Mouse (Mus musculus) brain, embryonic 18.5 days (tissue): ENCODE data around the gene AC109138.7.
"Not testable (repeated sequence)": the region's sequence is repeated elsewhere in the genome, so short reads cannot be mapped to it uniquely, and the experiment has no call there.

ENCODE experiments used
- DNase-seq: peaks from one replicate; pipeline ENCODE4 v3.0.0-alpha.2; 2012; ENCODE audit warnings: low read depth, low spot score

Gene AC109138.7

GRCm38 (mm10) chr19:4247010-4247409 lies 32.9 kb downstream of the AC109138.7 start:
- no peak for DNase-seq

DNA sequence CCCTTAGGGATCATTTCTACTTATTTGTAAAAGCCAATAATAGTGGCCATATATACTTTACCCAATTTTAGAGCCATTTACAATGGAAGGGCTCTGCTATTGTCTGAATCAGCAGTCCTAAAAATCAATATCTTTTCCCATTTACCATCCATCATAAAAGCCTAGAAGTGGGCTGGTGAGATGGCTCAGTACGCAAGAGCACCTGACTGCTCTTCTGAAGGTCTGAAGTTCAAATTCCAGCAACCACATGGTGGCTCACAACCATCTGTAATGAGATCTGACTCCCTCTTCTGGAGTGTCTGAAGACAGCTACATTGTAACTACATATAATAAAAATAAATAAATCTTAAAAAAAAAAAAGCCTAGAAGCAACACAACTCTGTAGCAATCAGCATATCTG lies 34.5 kb downstream of the AC109138.7 start:
- not testable (repeated sequence) for DNase-seq

GRCm38 (mm10) chr19:4254230-4254629 lies 40.1 kb downstream of the AC109138.7 start:
- DNase-seq: no peak

- DNase-seq: no peak
Measured at GRCm38 (mm10) chr19:4255583-4256162, 41.5 kb downstream of the AC109138.7 start.

DNA sequence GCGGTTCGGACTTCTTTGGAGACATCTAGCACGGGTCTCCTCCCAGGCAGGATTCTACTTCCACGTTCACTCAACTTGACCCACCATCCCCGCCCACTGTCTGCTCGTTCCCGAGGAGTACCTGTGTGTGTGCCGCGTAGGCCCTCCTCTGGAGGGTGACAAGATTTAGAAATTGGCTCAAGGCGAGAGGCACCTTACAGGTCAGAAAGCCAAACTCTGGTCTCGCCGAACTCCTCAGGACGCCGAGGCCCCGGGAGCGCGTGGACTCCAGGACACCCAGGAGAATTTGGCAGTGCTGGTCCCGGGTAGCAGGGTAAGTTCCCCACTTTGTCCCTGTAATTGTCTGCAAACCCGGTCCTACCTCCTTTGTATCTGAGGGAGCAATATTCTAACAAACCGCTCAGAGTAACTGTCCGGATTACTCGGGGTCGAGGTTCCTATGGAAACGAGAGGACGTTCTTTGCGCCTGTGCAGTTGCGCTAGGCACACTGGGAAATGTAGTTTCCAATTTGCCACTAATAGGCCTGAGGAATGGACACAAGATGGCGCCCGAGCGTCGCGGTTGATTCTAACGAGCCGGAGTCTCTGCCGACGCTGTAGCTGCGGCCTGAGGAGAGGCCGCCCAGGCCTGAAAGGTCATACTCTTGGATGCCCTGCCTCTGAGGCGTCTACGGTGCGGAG lies 43.2 kb downstream of the AC109138.7 start:
- peak; percentile 79 for DNase-seq

- no peak for DNase-seq
Measured at GRCm38 (mm10) chr19:4257897-4258252, 43.7 kb downstream of the AC109138.7 start.

DNA sequence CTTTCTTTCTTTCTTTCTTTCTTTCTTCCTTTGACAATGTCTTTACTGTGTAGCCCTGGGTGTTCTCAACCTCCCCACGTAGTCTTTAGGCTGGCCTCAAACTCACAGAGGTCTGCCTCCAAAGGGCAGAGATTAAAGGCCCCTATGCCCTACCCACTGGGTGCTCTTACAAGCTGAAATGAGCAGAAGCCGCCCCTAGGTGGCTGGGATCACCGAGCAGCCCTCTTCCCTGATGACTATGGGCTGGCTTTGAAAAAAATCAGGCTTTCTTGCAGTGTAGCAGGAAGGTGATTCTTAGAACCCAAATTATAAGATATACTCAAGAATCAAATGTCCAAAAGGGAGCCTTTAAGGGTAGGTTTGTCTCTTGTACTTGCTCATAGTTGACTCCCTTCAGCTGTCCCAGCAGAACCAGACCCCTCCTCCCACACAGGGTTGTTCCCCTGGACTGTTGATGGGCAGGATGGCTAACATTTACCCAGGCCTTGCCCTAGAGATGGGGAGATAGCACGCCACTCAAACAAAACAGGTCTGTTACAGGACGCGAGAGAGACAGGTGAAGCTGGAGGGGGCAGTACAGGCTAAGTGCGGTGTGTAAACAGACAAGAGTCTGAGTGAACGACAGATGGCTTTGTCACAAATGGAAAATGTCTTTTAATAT lies 47.0 kb downstream of the AC109138.7 start:
- no peak for DNase-seq

- no peak for DNase-seq
Measured at GRCm38 (mm10) chr19:4262756-4263155, 48.6 kb downstream of the AC109138.7 start.

- DNase-seq: no peak
Measured at GRCm38 (mm10) chr19:4263702-4264101, 49.5 kb downstream of the AC109138.7 start.

GRCm38 (mm10) chr19:4264171-4264780 lies 50.1 kb downstream of the AC109138.7 start:
- DNase-seq: no peak

- no peak for DNase-seq
Measured at GRCm38 (mm10) chr19:4265956-4266355, 51.8 kb downstream of the AC109138.7 start.

DNA sequence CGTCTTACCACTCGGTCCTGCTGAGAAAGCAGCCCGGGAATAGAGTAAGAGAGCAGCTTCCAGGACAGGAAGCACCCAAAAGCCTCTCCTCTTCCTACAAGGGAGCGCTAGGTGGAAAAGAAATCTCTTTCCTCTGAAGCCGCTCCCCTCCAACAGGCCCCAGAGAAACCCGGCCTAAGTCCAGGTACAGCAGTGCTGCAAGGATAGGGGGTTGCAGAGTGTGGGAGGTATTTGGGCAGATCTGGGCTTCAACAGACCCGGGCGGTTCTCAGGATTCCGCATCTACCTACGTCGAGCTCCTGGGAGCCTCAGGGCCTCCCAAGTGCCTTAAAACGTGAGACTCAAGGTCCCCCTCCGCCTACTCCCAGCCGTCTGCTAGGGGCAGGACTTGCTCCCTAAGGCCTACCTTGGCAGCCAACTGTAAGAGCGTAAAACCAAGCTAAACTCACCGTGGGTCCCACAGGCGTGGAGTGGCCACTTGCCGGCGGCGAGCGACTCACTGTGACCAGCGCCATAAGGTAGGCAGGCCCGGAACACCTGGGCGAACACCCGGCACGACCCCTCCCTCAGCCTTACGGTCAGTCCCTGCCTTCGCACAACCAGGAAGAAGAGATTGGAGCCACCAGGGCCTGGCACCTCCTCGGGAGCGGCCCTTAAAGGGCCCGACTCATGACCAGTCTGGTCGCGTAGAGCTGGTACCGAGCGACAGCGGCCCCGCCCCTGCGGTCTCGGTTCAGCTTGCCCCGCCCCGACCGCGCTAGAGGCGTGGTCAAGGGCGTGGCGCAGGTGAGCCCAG lies 54.6 kb downstream of the AC109138.7 start, which contains the start of gene Ssh3:
Gene Ssh3 (minus strand): TSS at position 615 of the 796 bp plus-strand sequence.
- no peak for DNase-seq

- DNase-seq: no peak
Measured at GRCm38 (mm10) chr19:4270187-4270586, 56.0 kb downstream of the AC109138.7 start.

- DNase-seq: no peak
Measured at GRCm38 (mm10) chr19:4270972-4271371, 56.8 kb downstream of the AC109138.7 start.

DNA sequence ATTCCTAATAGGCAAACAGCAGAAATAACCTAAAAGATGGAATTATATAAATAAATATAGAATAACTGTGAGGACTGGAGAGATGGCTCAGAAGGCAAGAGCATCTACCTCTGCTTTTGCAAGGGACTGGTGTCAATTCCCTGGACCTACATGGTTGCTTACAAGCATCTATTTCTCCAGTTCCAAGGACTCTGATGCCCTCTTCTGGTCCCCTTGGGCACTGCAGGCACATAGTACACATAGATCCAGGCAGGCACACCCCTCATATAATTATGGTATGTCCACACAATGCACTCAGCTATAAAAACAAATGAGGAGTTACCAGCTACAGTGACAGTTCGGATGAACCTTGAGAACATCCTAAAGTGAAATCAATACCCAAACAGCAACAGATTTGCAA lies 65.3 kb downstream of the AC109138.7 start:
- DNase-seq: no peak

DNA sequence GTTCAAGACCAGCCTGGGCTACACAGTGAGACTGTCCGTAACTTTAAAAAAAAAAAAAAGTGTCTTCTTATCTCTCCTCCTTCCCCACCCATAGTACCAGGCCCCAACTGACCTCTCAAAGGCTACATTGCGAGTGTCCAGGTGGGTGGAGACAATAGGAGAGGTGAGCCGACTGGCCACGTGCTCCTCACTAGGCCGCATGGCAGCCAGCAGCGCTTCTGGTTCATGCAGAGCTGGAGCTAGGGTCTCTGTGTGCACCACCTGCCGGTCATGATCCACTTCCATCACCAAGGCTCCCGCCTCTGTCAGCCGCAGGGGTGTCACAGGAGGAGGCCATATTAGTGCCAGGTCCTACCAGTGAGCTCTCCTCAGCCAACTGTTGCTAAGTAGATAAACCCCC lies 66.3 kb downstream of the AC109138.7 start:
- no peak for DNase-seq
